Mouse (Mus musculus) bone marrow, adult 2 months (tissue): Measurements from ENCODE around the gene Rapgef4. TPM values are rescaled to one million over a fixed set of nuclear protein-coding genes. Genes with fewer than 3 reads are reported as not detected.

Source experiments
- H3K27ac ChIP-seq: fragments of 200-500 bp; 2 replicates; pipeline ENCODE4 v1.5.1; 2012; ENCODE audit warnings: low read depth, mild to moderate bottlenecking, control low read depth, inconsistent platforms, low read length; ENCODE audit not compliant: control insufficient read depth, poor library complexity, insufficient read depth
- H3K4me1 ChIP-seq: fragments of 200-500 bp; 2 replicates; pipeline ENCODE4 v1.6.1; 2011; ENCODE audit warnings: low read length; ENCODE audit not compliant: control insufficient read depth, insufficient read depth
- H3K4me3 ChIP-seq: fragments of 200-500 bp; replicated peaks from 2 replicates; pipeline ENCODE3; 2011; ENCODE audit warnings: mild to moderate bottlenecking, low read depth, low read length, control low read depth; ENCODE audit not compliant: control insufficient read depth
- CTCF ChIP-seq: fragments of 200-500 bp; IDR thresholded peaks from 2 replicates; pipeline ENCODE4 v1.5.1; 2011; ENCODE audit warnings: low read length, control low read depth; ENCODE audit not compliant: control insufficient read depth, insufficient read depth
- POLR2A ChIP-seq: fragments of 200-500 bp; IDR thresholded peaks from 2 replicates; pipeline ENCODE4 v1.6.1; 2011; ENCODE audit warnings: low read depth, mild to moderate bottlenecking, control low read depth, low read length, borderline replicate concordance; ENCODE audit not compliant: control insufficient read depth
- WGBS: fragments of 180-500 bp; shearing (Covaris S2); methylation state at CpG from one replicate; pipeline ENCODE4 v1.1.7; 2018; 5-methylcytosine and 5-hydroxymethylcytosine counted together
- polyA plus RNA-seq: library from polyadenylated mRNA; stranded (reverse); fragments of >200 nt; gene quantifications from 2 replicates; pipeline ENCODE4 v1.2.4, GENCODE M21; 2011; ENCODE audit warnings: low replicate concordance; ENCODE audit not compliant: missing spikeins, insufficient read depth, insufficient read length

The Rapgef4 gene
- polyA plus RNA-seq, 1 experiment: 4.9 TPM

- Histone ChIP-seq H3K4me3 (no peak overlapping the region), H3K4me1 (no peaks in the 10 kb centered on the region), H3K27ac (no peak overlapping the region)
- 69% methylated on average over 6 of the region's 6 CpGs for WGBS
- TF ChIP-seq CTCF (no peak), POLR2A (no peak)
These were observed 60.0 kb downstream of the Rapgef4 start for GRCm38 (mm10) chr2:72041087-72041486.

DNA sequence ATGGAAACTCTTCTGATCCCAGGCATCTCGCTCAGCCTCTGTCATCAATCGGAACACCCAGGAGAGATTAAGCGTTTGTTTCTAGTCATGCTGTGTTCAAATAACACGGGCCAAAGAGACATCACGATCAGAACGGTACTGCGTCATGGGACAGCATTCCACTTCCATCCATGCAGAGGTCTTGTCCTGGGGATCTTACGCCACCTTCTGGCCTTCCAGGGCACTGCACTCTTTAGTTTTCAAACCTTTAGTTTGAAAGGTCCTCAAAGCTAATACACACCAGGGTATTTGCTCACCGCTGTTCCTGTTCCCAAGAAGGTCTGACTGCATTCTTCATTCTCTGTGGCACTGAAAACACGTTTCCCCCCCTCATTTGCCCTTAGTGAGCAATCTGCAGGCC, 61.1 kb downstream of the Rapgef4 start:
- no peak for TF ChIP-seq POLR2A
- TF ChIP-seq CTCF: no peak
- 83% methylated on average over 10 of the region's 10 CpGs for WGBS
- H3K27ac ChIP-seq: no peak overlapping the region
- no peaks in the 10 kb centered on the region for H3K4me1 ChIP-seq
- H3K4me3 ChIP-seq: no peak overlapping the region

GRCm38 (mm10) chr2:72044191-72044590, 63.2 kb downstream of the Rapgef4 start:
- TF ChIP-seq POLR2A: no peak
- TF ChIP-seq CTCF: no peak
- no peak overlapping the region for H3K27ac ChIP-seq
- no peaks in the 10 kb centered on the region for H3K4me1 ChIP-seq
- 64% methylated on average over 6 of the region's 6 CpGs for WGBS
- no peak overlapping the region for H3K4me3 ChIP-seq

- WGBS: 78% methylated on average over 8 of the region's 8 CpGs
These were observed 64.0 kb downstream of the Rapgef4 start for GRCm38 (mm10) chr2:72045024-72045423.

DNA sequence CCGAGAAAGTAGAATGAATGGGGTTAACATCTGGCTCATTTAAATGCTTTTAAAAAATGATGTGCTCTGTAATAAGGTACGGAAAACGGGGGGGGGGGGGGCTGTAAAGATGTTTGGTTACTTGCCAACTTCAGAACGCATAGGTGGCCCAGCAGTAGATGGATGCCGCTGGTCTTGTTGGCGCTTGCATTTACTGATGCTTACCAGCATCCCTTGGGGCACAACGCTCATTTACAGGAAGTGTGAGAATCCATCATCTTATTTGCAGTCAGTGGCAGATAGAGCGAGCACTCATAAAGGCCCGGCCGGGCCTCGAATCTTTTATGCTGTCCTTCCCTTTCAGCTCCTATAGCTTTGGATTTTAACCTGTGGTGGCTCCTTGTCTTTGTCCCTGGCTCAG, 64.6 kb downstream of the Rapgef4 start:
- H3K4me3 ChIP-seq: no peak overlapping the region
- H3K27ac ChIP-seq: no peak overlapping the region
- 80% methylated on average over 11 of the region's 11 CpGs for WGBS
- no peak for TF ChIP-seq POLR2A
- no peak for TF ChIP-seq CTCF
- no peaks in the 10 kb centered on the region for H3K4me1 ChIP-seq

More at GRCm38 (mm10) chr2:72045024-72045423, 64.0 kb downstream of the Rapgef4 start:
- no peak for TF ChIP-seq POLR2A
- no peak for TF ChIP-seq CTCF
- H3K4me3 ChIP-seq: no peak overlapping the region
- no peak overlapping the region for H3K27ac ChIP-seq
- no peaks in the 10 kb centered on the region for H3K4me1 ChIP-seq

DNA sequence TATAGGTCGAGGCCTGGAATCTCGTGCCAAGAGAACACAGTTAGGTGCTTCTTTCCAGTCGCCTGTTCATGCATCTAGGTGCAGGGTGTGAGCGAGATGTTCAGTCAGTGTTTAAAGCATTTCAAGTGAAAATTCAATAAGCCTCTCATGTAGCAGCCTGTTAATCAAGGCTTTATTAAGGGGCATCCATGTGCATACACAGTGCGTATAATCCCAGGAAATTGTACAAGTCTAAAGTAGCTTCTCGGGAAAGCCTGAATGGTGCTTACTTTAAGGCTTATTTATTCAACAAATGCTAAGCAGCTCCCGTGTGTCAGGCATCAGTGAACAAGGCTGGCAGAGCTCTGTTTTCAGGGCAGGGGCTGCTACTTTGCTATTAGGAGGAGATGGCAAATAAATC, 69.4 kb downstream of the Rapgef4 start:
- no peaks in the 10 kb centered on the region for H3K4me1 ChIP-seq
- WGBS: 83% methylated on average over 7 of the region's 7 CpGs
- no peak overlapping the region for H3K27ac ChIP-seq
- no peak for TF ChIP-seq POLR2A
- no peak for TF ChIP-seq CTCF
- no peak overlapping the region for H3K4me3 ChIP-seq

- TF ChIP-seq CTCF (no peak), POLR2A (no peak)
- 85% methylated on average over 5 of the region's 5 CpGs for WGBS
- H3K4me3 ChIP-seq: no peak overlapping the region
These were observed 73.2 kb downstream of the Rapgef4 start for GRCm38 (mm10) chr2:72054280-72054679.

DNA sequence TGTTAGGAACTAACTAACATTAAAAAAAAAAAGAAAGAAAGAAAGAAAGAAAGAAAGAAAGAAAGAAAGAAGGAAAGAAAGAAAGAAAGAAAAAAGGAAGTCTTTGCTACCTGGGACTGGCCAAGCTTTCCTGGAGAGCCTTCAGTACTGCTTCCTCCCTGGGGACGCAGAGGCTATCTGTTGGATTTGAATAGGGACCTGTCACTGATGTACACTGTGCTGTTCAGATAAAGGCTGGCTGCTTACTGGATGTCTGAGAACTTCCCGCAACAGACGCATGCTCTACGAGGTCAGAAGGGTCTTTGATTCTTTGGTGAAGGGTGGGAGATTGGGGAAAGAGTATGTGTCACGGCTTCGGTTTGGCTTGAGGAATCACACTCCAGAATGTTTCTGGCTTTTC, 73.7 kb downstream of the Rapgef4 start:
- TF ChIP-seq POLR2A (no peak), CTCF (no peak)
- H3K4me3 ChIP-seq: no peak overlapping the region
- H3K4me1 ChIP-seq: no peaks in the 10 kb centered on the region
- WGBS: 74% methylated on average over 6 of the region's 6 CpGs
- H3K27ac ChIP-seq: no peak overlapping the region

More at GRCm38 (mm10) chr2:72054280-72054679, 73.2 kb downstream of the Rapgef4 start:
- Histone ChIP-seq H3K4me1 (no peaks in the 10 kb centered on the region), H3K27ac (no peak overlapping the region)

- TF ChIP-seq CTCF: no peak
- no peak for TF ChIP-seq POLR2A
- 88% methylated on average over 5 of the region's 5 CpGs for WGBS
- Histone ChIP-seq H3K4me1 (no peaks in the 10 kb centered on the region), H3K4me3 (no peak overlapping the region), H3K27ac (no peak overlapping the region)
These were observed 74.4 kb downstream of the Rapgef4 start for GRCm38 (mm10) chr2:72055476-72055875.
